Comparison of ENCODE assay signal across 7 mouse cellular contexts in the genomic region with DNA sequence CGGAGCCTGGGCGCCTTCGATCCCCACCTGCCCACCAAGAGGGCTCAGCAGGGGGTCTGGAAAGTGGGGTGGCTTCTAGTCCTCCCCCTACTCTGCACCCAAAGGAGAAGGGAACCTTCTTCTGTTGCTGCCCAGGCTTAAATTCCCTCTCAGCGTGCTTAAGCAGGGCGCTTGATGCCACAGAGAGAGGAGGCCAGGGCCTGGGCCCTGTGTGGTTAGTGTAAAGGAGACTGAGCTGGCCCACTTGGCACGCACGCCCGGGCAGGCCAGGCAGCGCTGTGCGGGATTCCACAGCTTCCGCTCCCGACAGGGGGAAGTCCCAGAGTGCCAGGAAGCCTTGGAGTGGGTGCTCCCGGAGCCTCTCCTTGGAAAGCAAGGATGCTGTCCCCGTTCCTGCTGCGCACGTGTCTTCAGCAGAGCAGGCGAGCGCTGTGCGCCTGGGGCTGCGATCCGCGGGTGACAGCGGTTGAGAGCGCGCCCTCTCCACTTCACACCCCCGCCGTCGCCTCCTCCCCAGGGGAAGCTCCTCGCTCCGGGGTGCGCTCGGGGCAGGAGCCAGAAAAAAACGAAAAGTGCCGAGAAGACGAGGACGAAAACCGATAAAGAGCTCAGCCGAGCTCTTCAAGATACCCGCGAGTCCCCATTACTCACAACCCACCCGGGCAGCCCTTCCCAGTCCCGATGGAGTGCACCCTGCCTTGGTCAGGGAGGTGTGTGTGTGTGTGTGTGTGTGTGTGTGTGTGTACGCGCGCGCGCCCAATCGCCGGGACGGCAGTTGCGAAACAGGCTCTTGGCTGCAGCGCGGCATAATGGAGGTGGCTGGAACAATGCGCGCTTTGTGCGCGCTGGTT.
DNase-seq lines count a peak whose midpoint lies in the region.

No protein-coding gene starts in this region.

- WGBS in macrophage (ENCODE audit: missing documents) = 8% methylated on average over 39 of the region's 57 CpGs

- H3K27ac ChIP-seq in macrophage = peak overlapping the region; percentile 85

- peak; percentile 74 for DNase-seq in ZHBTc4 (ENCODE audit: low read depth, low spot score)
- peak; percentile 37 to 47 for DNase-seq in cerebellum, postnatal 36 days
- DNase-seq in gastrocnemius, postnatal 10 days = peak; percentile 63
- peak; percentile 72 for DNase-seq in induced T-regulatory cell, adult 2 months (ENCODE audit: low read depth)
- DNase-seq in left cerebral cortex, adult 9 months (ENCODE audit: low spot score in 2 of 2) = peak; percentile 26 to 63
- DNase-seq in right cerebral cortex, postnatal 14 days = peak; percentile 44

- H3K79me2 ChIP-seq in macrophage (ENCODE audit: inconsistent target) = no peaks in the 10 kb centered on the region

- H3K4me3 ChIP-seq in macrophage (ENCODE audit: inconsistent target) = peak overlapping the region; percentile 20

- H3K36me3 ChIP-seq in macrophage (ENCODE audit: inconsistent target) = no peaks in the 10 kb centered on the region

Comparison
In these comparisons a context has a peak if more than half of its experiments do, and no peak if none do; other contexts are left out.
1. Peak in every context shown above with its lines: DNase-seq, H3K4me3 ChIP-seq and H3K27ac ChIP-seq.